In genomic region chr3:28591345-28591744, GRCm38 (mm10) we compare ENCODE assay signal across 11 mouse cellular contexts.
DNase-seq lines count a peak whose midpoint lies in the region; ATAC-seq and TF ChIP-seq lines count a peak whose summit lies in the region.
"Had no signal": no experiment of that assay in that cellular context is flagged by ENCODE, and none has a peak within 500 bp of the region (broad histone marks: within the 10 kb centered on the region; RNA-seq: fewer than 3 reads in every experiment).

No protein-coding gene starts in this region.

- H3K27ac ChIP-seq in kidney, postnatal 0 days = no peak overlapping the region
- H3K27ac ChIP-seq: neural tube, embryonic 15.5 days had no signal

- TF ChIP-seq CTCF in kidney, postnatal 0 days (IDR thresholded peaks at IDR 0.05; ENCODE audit: low read depth) = no peak

- DNase-seq in heart, adult 11 months = peak; percentile 42
- DNase-seq in heart, postnatal 10 days = no peak
- DNase-seq in brain, adult 2 months (ENCODE audit: low read depth, low spot score) = peak; percentile 70
- DNase-seq in cerebellum, postnatal 36 days = peak; percentile 85 to 86
- peak; percentile 25 for DNase-seq in kidney, postnatal 0 days (ENCODE audit: low spot score)
- no peak for DNase-seq in gastrocnemius, adult 8-10 months (ENCODE audit: low spot score in 2 of 2)
- DNase-seq in lung, postnatal 14 days = no peak
- no peak for DNase-seq in retina, embryonic 14.5 days (ENCODE audit: low spot score)
- DNase-seq: gastrocnemius, postnatal 36 days had no signal

- no peaks in the 10 kb centered on the region for H3K9me3 ChIP-seq in kidney, postnatal 0 days (replicated peaks; ENCODE audit: low read length)
- H3K9me3 ChIP-seq: neural tube, embryonic 15.5 days had no signal

- H3K4me1 ChIP-seq in kidney, postnatal 0 days (replicated peaks; ENCODE audit: insufficient read depth, low read length) = no peaks in the 10 kb centered on the region
- H3K4me1 ChIP-seq: neural tube, embryonic 15.5 days had no signal

- intact Hi-C loops in heart, postnatal 10 days (cut with DNase I) = no loop called here

- 25% methylated on average over 7 of the region's 7 CpGs for WGBS in kidney, postnatal 0 days

- no peak overlapping the region for H3K9ac ChIP-seq in kidney, postnatal 0 days (ENCODE audit: low read depth, low read length)
- H3K9ac ChIP-seq: neural tube, embryonic 15.5 days had no signal

- ATAC-seq in kidney, postnatal 0 days (replicated peaks; ENCODE audit: low FRiP score, low read depth) = peak; percentile 33; the same call in 1 of the 2 replicates

- H3K36me3 ChIP-seq in kidney, postnatal 0 days (ENCODE audit: insufficient read depth, low read length) = no peaks in the 10 kb centered on the region

- H3K4me2 ChIP-seq in kidney, postnatal 0 days (ENCODE audit: low read length) = no peak overlapping the region
- H3K4me2 ChIP-seq: midbrain, embryonic 11.5 days; neural tube, embryonic 15.5 days had no signal

- no peaks in the 10 kb centered on the region for H3K27me3 ChIP-seq in kidney, postnatal 0 days (ENCODE audit: insufficient read depth, low read length)
- H3K27me3 ChIP-seq: neural tube, embryonic 15.5 days had no signal

- H3K4me3 ChIP-seq in kidney, postnatal 0 days (replicated peaks; ENCODE audit: low read depth, low read length) = no peak overlapping the region
- H3K4me3 ChIP-seq: neural tube, embryonic 15.5 days had no signal

Comparison
In these comparisons a context has a peak if more than half of its experiments do, and no peak if none do; other contexts are left out.
1. DNase-seq: peak in heart, adult 11 months (single experiment), brain, adult 2 months (single experiment), cerebellum, postnatal 36 days (2 of 2) and kidney, postnatal 0 days (single experiment); none in heart, postnatal 10 days (0 of 2), gastrocnemius, adult 8-10 months (0 of 2), lung, postnatal 14 days (single experiment) and retina, embryonic 14.5 days (single experiment).